Mouse (Mus musculus) limb, embryonic 14.5 days (tissue): ENCODE data around the gene Adk. TPM values are rescaled to one million over a fixed set of nuclear protein-coding genes. Genes with fewer than 3 reads are reported as not detected.

Source experiments
- ATAC-seq: fragments of 200-750 bp; cut with Nextera tagmentation; 2 replicates; pipeline ENCODE4 v1.8.0; 2017; ENCODE audit warnings: low read depth, moderate number of reproducible peaks, moderate TSS enrichment; ENCODE audit not compliant: low FRiP score
- DNase-seq: peaks from one replicate; pipeline ENCODE4 v3.0.0-alpha.2; 2015; ENCODE audit warnings: low spot score
- H3K27ac ChIP-seq: fragments of 300-500 bp; sonication (generic); replicated peaks from 2 replicates; pipeline ENCODE4 v1.5.1; 2014; ENCODE audit warnings: low read depth, mild to moderate bottlenecking, low read length, moderate library complexity, mixed read lengths
- H3K27me3 ChIP-seq: fragments of 300-500 bp; sonication (generic); 2 replicates; pipeline ENCODE4 v1.6.1; 2014; ENCODE audit warnings: low read length, mixed read lengths; ENCODE audit not compliant: control insufficient read depth, insufficient read depth
- H3K36me3 ChIP-seq: fragments of 300-500 bp; sonication (generic); 2 replicates; pipeline ENCODE4 v1.6.1; 2014; ENCODE audit warnings: mild to moderate bottlenecking, low read length, moderate library complexity, mixed read lengths; ENCODE audit not compliant: control insufficient read depth, insufficient read depth
- H3K4me1 ChIP-seq: fragments of 300-500 bp; sonication (generic); 2 replicates; pipeline ENCODE4 v1.6.1; 2014; ENCODE audit warnings: antibody characterized with exemption, low read length, mixed read lengths; ENCODE audit not compliant: control insufficient read depth, insufficient read depth
- H3K4me2 ChIP-seq: fragments of 300-500 bp; sonication (generic); replicated peaks from 2 replicates; pipeline ENCODE4 v1.6.1; 2014; ENCODE audit warnings: low read depth, mild to moderate bottlenecking, low read length, moderate library complexity; ENCODE audit not compliant: severe bottlenecking
- H3K4me3 ChIP-seq: fragments of 300-500 bp; sonication (generic); replicated peaks from 2 replicates; pipeline ENCODE4 v1.5.1; 2014; ENCODE audit warnings: low read length
- H3K9ac ChIP-seq: fragments of 300-500 bp; sonication (generic); 2 replicates; pipeline ENCODE4 v1.6.1; 2014; ENCODE audit warnings: mild to moderate bottlenecking, low read depth, low read length, moderate library complexity; ENCODE audit not compliant: severe bottlenecking
- H3K9me3 ChIP-seq: fragments of 300-500 bp; sonication (generic); 2 replicates; pipeline ENCODE4 v1.6.1; 2016; ENCODE audit warnings: low read length; ENCODE audit not compliant: control insufficient read depth
- POLR2A ChIP-seq: fragments of 200-500 bp; IDR thresholded peaks from 2 replicates; pipeline ENCODE4 v1.8.0; 2012; ENCODE audit warnings: inconsistent platforms, mild to moderate bottlenecking, moderate library complexity, borderline replicate concordance; ENCODE audit not compliant: insufficient read depth, insufficient read length; ENCODE audit errors: extremely low read depth
- WGBS: fragments of 180-500 bp; shearing (Covaris S2); extraction: QIAGEN DNeasy Blood & Tissue Kit; methylation state at CpG from one replicate; pipeline ENCODE4 v1.1.7; 2014; 5-methylcytosine and 5-hydroxymethylcytosine counted together
- polyA plus RNA-seq, 2 experiments: library from polyadenylated mRNA; depleted of rRNA in 1 of 2; stranded (reverse) in 1 of 2; unstranded in 1 of 2; fragments of >200 nt; fragmentation: Nextera tagmentation in 1 of 2; extraction: Ambion mirVana in 1 of 2; gene quantifications; 2 replicates each; pipeline versions ENCODE4 v1.2.1 to v1.2.3; 2012 to 2014

The Adk gene
- polyA plus RNA-seq, 2 experiments, result 55.6 to 140 TPM

GRCm38 (mm10) chr14:21278907-21279535 is 226.6 kb downstream of the Adk start:
- Histone ChIP-seq H3K9ac (no peak overlapping the region), H3K4me2 (no peak overlapping the region), H3K9me3 (no peaks in the 10 kb centered on the region), H3K27me3 (no peaks in the 10 kb centered on the region), H3K27ac (no peak overlapping the region), H3K4me1 (peaks cover 13% of the 10 kb centered on the region), H3K4me3 (no peak overlapping the region), H3K36me3 (no peaks in the 10 kb centered on the region)
- ATAC-seq (no peak), DNase-seq (no peak)
- no peak for TF ChIP-seq POLR2A
- 78% methylated on average over 6 of the region's 6 CpGs for WGBS

GRCm38 (mm10) chr14:21280451-21280850 is 228.1 kb downstream of the Adk start:
- H3K4me3 ChIP-seq, result no peak overlapping the region
- H3K27me3 ChIP-seq, result no peaks in the 10 kb centered on the region
- no peak for ATAC-seq
- no peaks in the 10 kb centered on the region for H3K9me3 ChIP-seq
- no peak for DNase-seq
- WGBS, result 51% methylated on average over 3 of the region's 3 CpGs
- H3K9ac ChIP-seq, result no peak overlapping the region
- peaks cover 18% of the 10 kb centered on the region for H3K4me1 ChIP-seq
- TF ChIP-seq POLR2A, result no peak
- no peak overlapping the region for H3K4me2 ChIP-seq
- no peaks in the 10 kb centered on the region for H3K36me3 ChIP-seq
- no peak overlapping the region for H3K27ac ChIP-seq

GRCm38 (mm10) chr14:21281506-21281905 is 229.1 kb downstream of the Adk start:
- Histone ChIP-seq H3K27ac (no peak overlapping the region), H3K27me3 (no peaks in the 10 kb centered on the region), H3K9ac (no peak overlapping the region), H3K9me3 (no peaks in the 10 kb centered on the region), H3K4me1 (peaks cover 26% of the 10 kb centered on the region), H3K4me3 (no peak overlapping the region), H3K4me2 (no peak overlapping the region), H3K36me3 (no peaks in the 10 kb centered on the region)
- no peak for TF ChIP-seq POLR2A
- no peak for DNase-seq
- no peak for ATAC-seq
- WGBS, result 50% methylated on average over 4 of the region's 4 CpGs

- no peak overlapping the region for H3K4me2 ChIP-seq
- H3K4me1 ChIP-seq, result peaks cover 42% of the 10 kb centered on the region
- DNase-seq, result peak; percentile 81
- H3K27me3 ChIP-seq, result no peaks in the 10 kb centered on the region
- ATAC-seq, result peak; percentile 32
- TF ChIP-seq POLR2A, result no peak
- H3K27ac ChIP-seq, result no peak overlapping the region
- H3K9me3 ChIP-seq, result no peaks in the 10 kb centered on the region
- no peak overlapping the region for H3K4me3 ChIP-seq
- 22% methylated on average over 7 of the region's 7 CpGs for WGBS
- H3K36me3 ChIP-seq, result no peaks in the 10 kb centered on the region
- H3K9ac ChIP-seq, result no peak overlapping the region
These were observed 231.7 kb downstream of the Adk start for GRCm38 (mm10) chr14:21284116-21284515.

GRCm38 (mm10) chr14:21284847-21285246 is 232.5 kb downstream of the Adk start:
- ATAC-seq, result no peak

More at GRCm38 (mm10) chr14:21284847-21285246, 232.5 kb downstream of the Adk start:
- 22% methylated on average over 5 of the region's 5 CpGs for WGBS
- Histone ChIP-seq H3K27ac (no peak overlapping the region; the same call in 1 of the 2 replicates), H3K4me2 (no peak overlapping the region), H3K27me3 (no peaks in the 10 kb centered on the region), H3K9ac (no peak overlapping the region), H3K36me3 (no peaks in the 10 kb centered on the region), H3K4me1 (peaks cover 42% of the 10 kb centered on the region), H3K4me3 (no peak overlapping the region), H3K9me3 (no peaks in the 10 kb centered on the region)
- no peak for TF ChIP-seq POLR2A
- peak; percentile 49 for DNase-seq
